In the genomic region with DNA sequence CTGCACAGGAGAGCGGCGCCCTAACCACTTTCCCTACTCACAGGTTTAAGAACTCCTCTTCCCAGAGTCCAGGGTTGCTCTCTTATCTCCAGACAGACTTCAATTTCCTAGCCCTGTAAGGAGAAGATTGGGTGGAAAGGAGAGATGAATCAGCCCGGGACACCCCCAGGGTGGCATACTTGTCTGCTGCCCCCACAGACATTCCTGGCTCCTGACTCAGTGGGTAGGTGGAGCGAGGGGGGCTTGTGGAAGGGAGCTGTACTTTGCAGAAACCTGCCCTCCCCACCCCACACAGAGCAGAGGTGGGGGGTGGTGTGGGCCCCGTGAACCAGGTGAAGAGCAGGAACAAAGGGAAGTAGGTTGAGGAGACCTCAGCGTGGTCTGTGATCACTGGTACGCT, we compare ENCODE assay signal across 1 mouse cellular context.
TF ChIP-seq lines count a peak whose summit lies in the region.

No protein-coding gene starts in this region.

TF ChIP-seq in CH12.LX, 34 proteins besides CTCF, POLR2A, EP300 and RAD21:
- no peak for TF ChIP-seq JUND (conservative IDR thresholded peaks at IDR 0.05; ENCODE audit: low read depth, low read length)
- no peak for TF ChIP-seq POLR2AphosphoS2 (IDR thresholded peaks at IDR 0.05; ENCODE audit: low read depth, low read length)
- TF ChIP-seq KAT2A (IDR thresholded peaks at IDR 0.05; ENCODE audit: insufficient replicate concordance, low read length): no peak
- TF ChIP-seq ZKSCAN1 (IDR thresholded peaks at IDR 0.05; ENCODE audit: borderline replicate concordance, low read depth, low read length): no peak
- no peak for TF ChIP-seq RCOR1 (conservative IDR thresholded peaks at IDR 0.05; ENCODE audit: low read depth, low read length)
- TF ChIP-seq UBTF (IDR thresholded peaks at IDR 0.05; ENCODE audit: low read depth, low read length): no peak
- no peak for TF ChIP-seq MXI1 (IDR thresholded peaks at IDR 0.05; ENCODE audit: low read depth, low read length)
- TF ChIP-seq ZMIZ1 (IDR thresholded peaks at IDR 0.05; ENCODE audit: low read depth, low read length): no peak
- no peak for TF ChIP-seq ELF1 (IDR thresholded peaks at IDR 0.05; ENCODE audit: low read depth, low read length)
- no peak for TF ChIP-seq TCF12 (IDR thresholded peaks at IDR 0.05; ENCODE audit: low read depth, low read length)
- TF ChIP-seq MAX (IDR thresholded peaks at IDR 0.05; ENCODE audit: low read length): no peak
- TF ChIP-seq HCFC1 (IDR thresholded peaks at IDR 0.05; ENCODE audit: low read depth, low read length): no peak
- no peak for TF ChIP-seq IRF4 (IDR thresholded peaks at IDR 0.05; ENCODE audit: low read depth, low read length)
